Mouse (Mus musculus) WW6 (cell line): Measurements from ENCODE around the gene Ctcf.
A peak's percentile ranks its signal among the peaks of the same experiment; 100 is the strongest.

Experiments
- DNase-seq: peaks from one replicate; pipeline ENCODE4 v3.0.0-alpha.2; 2013; ENCODE audit warnings: low read depth, low spot score

The Ctcf gene

DNA sequence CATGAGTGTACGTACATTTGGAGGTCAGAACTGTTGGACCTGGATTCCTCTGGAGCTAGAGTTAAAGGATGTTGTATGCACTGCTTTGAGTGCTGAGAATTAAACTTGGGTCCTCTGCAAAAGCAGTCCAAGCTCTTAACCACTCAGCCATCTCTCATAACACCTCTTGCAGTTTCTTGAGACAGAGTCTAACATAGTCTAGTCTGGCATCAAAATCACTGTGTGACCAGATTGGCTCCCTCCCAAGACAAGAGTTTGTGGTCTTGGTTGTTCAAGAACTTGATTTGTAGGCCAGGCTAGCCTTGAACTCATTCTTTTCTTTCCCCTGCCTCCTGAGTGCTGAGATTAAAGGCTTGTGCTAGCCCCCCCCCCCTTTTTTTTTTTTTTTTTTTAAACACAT is 12.6 kb downstream of the Ctcf start:
- DNase-seq = no peak

DNA sequence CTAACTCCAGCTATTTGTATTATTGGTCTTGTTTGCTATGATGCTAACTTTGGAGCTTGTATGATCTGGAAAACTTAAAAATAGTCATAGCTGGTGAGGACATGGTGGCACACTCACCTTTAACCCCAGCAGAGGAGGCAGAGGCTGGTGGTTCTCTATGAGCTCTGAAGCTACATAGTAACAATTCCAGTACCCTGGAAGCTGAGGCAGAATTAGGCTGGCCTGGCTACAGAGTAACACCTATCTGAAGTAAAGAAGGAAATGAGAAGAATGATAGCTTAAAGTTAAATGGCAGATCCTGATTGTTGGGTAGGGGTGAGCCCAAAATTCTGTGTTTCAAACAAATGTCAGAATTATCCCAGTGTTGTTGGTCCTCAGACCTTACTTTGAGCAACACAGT is 21.3 kb downstream of the Ctcf start:
- DNase-seq = no peak

DNA sequence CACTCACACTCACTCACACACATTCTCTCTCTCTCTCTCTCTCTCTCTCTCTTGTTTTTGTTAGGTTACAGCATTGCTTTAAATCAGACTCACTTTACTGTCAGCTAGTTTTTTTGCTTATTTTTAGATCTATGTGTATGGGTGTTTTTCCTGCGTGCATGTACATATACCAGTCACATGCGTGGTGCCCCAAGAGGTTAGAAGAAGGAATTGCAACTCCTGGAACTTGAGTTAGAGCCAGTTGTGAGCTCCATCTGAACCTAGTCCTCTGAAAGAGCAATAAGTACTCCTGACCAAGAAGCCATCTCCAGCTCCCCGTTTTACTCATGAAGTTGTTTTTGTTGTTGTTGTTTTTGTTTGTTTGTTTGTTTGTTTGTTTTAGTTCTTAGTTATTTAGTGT is 24.8 kb downstream of the Ctcf start:
- peak; percentile 36 for DNase-seq

DNA sequence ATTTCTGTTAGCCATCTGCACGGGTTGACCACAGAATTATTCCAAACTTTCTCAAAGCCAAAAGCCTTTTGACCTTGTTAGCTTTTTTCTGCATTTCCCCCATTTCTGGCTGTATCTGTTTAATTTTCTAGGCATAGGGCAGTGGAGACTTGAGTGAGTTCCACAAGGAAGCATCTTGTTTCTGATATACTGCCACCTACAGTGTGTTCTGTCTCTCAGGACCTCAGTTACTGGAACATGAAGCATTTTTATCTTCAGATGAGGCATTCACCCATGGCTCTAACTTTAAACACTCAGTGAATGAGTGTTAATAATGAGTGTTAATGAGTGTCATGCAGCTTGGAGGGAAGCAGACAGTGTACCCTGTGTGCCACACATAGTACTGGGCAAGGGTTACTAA is 41.5 kb downstream of the Ctcf start:
- no peak for DNase-seq

DNA sequence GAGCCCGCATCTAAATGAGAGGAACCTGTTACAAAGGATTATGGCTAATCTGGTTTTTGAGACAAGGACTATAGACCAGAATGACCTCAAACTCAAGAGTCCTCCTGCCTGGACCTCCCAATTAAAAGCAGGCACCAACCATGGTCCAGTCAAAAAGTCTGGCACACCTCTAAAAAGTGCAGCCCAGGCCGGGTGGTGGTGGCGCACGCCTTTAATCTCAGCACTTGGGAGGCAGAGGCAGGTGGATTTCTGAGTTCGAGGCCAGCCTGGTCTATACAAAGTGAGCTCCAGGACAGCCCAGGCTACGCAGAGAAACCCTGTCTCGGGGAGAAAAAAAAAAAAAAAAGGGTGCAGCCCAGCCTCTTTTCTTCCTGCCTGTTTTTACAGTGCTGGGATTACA is 49.0 kb downstream of the Ctcf start:
- no peak for DNase-seq

DNA sequence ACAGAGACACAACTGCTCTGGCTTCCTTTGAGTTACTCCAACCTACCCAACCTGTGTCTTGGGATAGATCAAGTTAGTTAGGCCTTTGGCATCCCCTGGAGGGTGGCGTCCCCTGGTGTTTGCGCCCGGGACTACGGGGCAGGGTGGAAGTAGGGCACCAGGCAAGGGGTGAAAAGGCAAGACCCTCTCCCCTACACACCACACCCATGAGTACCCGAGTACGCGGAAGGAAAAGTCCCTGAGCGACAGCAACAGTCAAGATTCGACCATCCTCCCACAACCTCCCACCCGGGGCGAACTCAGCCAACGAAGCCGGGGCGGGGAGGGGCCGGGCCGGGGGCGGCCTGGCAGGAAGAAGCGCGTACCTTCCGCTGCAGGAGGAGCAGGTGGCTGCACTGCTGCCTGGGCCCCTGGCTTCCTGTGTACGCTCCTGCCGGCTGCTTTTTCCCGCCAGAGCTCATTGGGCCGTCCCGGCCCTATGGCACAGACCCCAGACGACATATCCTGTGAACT is 49.5 kb downstream of the Ctcf start, which contains the start of gene Carmil2:
Gene Carmil2 (plus strand): TSS at position 479 of the 513 bp plus-strand sequence.
- peak; percentile 80 for DNase-seq

DNA sequence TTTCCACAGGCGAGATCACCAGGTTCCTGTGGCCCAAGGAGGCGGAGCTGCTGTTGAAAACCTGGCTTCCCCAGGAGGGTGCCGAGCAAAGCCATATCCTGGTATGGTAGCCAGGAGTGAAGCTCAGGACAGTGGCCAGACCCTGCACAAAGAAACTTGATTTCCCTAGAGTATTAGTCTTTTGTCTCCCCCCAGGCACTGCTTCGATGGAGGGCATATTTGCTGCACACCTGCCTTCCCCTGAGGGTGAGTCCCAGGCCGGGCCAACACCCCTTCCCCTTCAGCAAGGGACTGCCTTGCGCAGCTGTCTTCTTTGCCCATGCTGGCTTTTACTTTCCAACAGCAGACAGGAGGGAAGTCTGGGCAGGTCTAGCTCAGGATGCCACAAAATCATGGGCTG is 50.2 kb downstream of the Ctcf start:
- no peak for DNase-seq

DNA sequence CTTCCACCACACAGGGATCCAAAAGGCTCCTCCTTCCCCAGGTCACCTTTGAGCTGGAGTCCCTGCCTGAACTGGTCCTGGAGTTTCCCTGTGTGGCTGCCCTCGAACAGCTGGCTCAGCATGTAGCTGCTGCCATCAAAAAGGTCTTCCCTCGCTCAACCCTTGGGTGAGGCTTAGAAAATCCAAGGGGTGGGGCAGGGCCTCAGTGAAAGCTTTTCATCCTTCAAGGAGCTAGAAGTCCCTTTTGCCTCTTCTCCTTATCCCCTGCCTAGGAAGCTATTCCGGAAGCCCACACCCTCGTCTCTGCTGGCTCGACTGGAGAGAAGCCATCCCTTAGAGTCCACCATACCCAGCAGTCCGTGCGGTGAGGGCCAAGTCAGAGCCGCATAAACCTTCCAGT is 51.1 kb downstream of the Ctcf start:
- no peak for DNase-seq

DNA sequence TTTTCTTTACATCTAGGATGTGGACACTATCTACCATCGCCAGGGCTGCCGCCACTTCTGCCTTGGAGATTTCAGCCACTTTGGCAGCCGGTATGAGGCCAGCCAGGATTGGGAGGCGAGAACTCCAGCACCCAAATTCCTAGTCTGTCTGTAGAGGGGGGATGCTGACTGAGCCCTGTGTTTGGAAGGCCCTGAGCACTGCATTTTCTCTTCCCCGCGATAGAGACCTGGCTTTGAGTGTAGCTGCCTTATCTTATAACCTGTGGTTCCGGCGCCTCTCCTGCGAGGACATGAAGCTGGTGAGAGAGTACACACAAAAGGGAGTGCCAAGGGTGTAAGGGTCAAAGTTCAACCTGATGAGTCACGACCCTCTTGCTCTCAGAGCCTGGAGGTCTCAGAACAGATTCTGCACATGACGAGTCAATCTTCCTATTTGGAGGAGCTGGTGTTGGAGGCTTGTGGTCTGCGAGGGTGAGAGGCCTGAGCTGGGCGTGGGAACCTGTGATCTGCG is 51.9 kb downstream of the Ctcf start:
- no peak for DNase-seq

DNA sequence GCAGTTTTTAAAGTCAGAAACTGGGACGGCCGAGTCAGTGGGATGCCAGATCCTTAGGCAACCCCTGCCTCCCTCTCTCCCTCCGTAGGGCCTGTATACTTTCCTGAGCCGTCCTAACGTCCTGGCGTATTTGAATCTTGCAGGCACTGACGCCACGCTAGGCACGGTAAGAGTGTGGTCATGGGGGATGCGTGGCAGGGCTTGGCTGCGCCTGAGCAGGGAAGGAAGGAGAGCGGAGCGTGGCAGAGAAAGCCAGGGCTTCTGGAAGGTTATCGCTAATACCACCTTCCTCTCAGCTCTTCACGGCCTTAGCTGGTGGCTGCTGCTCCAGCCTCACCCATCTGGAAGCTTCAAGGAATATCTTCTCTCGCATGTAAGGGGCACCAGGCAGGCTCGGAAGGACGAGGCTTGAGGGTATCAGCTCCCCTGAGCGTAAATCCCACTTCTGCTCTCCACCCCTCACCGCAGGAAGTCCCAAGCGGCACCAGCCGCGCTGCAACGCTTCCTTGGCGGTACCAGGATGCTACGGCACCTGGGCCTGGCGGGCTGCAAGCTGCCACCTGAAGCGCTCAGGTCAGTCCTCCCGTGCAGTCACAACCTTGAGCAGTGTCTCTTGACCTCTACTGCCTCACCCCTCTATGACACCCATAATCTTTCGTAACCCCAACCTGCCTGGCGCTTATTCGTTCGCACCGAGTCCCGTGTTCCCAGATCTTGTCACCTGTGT is 53.1 kb downstream of the Ctcf start:
- DNase-seq = no peak

DNA sequence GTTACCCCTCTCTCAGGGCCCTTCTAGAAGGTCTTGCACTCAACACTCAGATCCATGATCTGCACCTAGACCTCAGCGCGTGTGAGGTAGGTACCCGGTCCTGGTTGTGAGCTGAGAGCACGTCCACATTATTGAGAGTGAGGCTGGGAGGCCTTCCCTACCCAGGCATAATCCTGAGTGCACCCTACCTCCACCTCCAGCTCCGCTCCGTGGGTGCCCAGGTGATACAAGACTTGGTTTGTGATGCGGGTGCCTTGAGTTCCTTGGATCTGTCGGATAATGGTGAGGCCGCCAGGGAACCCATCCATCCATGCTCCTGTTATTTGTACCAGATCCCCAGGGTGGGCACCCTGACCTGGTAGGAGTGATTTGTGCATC is 53.6 kb downstream of the Ctcf start:
- DNase-seq = no peak

DNA sequence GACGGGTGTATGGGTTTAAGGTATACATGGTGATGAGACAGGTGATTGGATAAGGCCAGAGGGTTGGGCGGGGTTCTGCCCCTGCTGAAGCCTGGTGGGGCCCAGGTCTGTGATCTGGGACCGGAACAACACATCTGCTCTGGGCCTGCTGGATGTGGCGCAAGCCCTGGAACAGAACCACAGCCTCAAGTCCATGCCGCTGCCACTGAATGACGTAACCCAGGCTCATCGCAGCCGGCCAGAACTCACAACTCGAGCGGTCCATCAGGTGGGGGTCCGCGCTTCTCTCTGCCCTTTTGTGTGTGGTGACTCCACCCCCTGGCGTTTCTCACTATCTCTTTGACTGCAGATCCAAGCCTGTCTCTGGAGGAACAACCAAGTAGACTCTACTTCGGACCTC is 54.6 kb downstream of the Ctcf start:
- DNase-seq = no peak

DNA sequence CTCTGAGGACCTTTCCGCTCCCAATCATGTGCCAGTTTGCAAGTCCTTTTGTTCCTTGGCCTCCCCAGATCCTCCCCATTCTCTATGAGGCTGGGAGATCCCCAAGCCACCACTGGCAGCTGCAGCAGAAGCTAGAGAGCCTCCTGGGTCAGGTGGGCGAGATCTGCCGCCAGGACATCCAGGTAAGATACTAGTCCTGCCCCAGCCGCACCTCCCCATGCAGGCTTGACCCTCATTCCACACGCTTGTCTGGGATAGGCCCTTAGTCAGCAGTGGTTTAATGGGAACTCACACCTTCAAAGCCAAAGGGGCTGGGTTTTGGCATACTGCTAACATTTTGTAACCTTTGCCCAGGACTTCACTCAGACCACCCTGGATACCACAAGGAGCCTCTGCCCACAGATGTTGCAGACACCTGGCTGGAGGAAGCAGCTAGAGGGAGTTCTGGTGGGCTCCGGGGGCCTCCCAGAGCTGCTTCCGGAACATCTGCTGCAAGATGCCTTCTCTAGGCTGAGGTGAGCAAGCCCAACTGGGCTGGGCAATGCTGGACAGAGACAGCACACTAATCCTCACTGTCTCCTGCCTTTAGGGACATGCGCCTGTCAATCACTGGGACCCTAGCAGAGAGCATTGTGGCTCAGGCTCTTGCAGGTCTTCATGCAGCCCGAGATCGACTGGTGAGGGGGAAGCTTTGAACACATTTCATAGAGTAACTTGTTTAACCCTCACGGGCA is 56.2 kb downstream of the Ctcf start:
- DNase-seq = no peak

DNA sequence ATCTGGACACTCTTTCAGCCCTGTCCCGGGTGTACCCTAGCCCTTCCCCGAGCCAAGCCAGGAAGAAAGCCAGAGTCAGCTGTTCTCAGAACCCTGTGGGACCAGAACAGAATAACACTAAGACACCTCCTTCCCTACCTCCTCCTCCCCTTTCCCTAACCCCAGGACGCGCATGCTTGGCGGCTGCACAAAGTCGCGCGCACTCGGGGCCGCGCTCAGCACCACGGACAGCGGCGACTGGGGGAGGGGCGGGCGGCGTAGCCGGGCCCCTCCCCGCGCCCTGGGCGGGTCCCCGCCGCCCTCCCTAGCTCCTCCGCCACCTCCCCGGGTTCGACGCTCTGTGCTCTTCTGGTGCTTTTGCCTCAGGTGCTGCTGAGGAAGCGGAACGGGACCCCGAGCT is 57.3 kb downstream of the Ctcf start:
- no peak for DNase-seq

DNA sequence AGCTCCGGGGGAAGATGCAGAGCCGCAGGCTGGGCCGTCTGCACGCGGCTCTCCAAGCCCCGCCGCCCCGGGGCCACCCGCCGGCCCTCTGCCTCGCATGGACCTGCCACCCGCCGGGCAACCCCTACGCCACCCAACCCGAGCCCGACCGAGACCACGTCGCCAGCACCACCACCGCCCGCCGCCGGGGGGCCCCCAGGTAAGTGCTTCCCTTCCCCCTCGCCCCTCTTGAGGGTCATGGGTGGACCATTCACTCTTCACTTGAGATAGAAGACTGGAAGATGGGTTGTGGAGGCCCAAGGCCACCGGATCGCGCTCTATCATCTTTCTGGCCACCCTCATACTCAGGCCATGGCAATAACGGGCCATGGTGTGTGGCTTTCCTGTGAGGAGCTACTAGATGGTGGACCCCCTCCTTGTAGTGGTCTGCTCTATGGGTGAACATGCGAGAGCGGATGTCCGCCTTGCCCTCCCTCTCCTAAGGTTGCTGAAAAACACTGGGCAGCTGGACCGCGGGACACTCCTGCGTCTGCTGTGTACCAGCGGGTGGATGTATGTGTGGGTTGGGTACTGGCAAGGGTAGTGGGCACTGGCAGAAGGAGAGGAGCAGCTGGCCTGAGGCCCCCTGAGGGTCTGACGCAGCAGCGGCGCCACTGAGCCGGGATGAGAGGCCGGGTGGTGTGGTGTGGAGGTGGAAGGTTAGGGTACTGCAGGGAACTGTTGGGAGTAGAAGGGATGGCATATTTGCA is 57.9 kb downstream of the Ctcf start:
- DNase-seq = no peak

DNA sequence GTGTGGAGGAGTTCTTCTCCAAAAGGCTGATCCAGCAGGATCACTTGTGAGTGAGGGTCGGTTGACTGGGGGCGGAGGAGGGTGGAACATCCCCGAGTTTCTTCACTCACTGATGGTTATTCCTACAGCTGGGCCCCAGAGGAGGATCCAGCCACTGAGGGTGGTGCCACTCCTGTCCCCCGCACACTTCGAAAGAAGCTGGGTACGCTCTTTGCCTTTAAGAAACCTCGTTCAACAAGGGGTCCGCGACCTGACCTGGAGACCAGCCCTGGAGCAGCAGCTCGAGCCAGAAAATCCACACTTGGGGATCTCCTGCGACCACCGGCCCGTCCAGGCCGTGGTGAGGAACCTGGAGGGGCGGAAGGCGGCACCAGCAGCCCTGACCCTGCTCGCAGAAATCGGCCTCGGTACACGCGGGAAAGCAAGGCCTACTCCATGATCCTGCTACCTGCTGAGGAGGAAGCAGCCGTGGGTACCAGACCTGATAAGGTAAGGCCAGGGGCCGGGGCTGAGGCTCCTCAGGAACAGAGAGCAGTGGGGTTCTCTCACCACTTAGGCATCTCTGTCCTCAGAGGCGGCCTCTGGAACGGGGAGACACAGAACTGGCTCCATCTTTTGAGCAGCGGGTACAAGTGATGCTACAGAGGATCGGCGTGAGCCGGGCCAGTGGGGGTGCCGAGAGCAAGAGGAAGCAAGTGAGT is 58.9 kb downstream of the Ctcf start:
- no peak for DNase-seq

DNA sequence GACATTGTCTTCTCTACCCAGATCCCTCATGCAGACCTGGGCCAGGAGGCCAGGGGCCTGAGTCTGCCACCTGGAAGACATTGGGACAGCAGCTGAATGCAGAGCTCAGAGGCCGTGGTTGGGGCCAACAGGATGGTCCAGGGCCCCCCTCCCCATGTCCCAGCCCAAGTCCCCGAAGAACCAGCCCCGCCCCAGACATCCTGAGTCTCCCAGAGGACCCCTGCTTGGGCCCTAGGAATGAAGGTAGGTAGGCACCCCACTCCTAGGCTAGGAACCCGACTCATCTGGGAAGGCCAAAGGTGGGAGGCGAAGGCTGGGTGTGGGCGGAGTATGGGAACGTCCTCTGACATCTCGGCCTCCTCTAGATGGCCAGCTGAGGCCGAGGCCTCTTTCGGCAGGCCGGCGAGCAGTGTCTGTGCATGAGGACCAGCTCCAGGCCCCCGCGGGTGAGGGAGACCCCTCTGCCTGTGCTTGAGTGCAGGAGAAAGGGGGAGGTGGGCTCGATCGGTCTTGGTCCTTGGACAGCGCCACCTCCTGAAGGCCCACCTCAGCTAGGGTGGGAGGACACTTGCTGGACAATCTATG is 60.9 kb downstream of the Ctcf start:
- no peak for DNase-seq

DNA sequence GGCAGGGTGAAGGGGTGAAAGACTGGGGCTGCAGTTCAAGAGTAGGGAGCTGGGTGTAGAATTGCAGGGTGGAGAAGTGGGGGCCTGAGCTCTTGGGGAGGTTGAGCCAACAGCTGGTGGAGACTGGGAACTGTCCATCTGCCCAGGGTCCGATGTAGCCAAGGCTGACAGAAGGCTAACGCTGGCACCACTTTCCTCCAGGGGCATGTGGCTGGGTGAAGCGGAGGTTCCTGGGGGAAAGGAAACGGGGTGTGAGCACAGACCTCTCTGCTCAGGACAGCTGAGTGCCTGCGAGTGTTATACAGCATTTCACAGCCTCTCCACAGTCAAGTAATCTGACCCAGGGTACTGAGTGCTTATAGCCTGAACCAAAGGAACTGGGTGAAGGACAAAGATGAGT is 62.4 kb downstream of the Ctcf start:
- DNase-seq = no peak

DNA sequence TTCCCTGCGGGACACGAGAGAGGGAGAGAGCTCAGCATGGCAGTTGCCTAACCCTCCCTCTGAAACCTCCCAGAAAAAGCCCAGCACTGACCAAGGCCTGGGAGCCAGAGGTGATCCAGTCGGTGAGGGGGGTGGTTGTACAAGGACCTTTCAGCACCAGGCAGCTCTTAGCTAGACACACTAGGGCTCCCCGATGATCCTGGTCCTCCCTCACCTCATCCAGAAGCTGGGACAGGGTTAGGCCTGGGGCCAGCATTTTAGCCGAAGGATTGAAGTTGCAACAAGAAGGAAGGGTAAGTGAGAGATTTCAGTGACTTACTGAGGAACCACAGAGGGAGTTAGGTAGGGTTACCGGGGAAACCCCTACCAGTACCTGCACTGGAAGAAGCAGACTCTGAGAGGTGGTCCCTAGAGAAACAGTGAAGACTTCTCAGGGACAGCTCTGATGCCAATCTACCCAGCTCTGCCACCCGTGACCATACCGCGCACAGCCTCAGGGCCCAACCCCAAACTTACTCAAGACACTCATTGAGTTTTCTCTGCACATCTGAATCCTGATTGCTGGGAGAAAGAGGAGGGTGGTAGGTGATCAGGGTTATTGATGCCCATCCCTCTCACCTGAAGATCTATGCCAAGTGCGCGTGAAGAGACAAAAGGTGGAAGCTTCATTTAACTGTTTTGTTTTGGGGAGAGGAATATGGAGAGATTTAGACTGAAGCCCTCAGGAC is 63.3 kb downstream of the Ctcf start:
- no peak for DNase-seq

DNA sequence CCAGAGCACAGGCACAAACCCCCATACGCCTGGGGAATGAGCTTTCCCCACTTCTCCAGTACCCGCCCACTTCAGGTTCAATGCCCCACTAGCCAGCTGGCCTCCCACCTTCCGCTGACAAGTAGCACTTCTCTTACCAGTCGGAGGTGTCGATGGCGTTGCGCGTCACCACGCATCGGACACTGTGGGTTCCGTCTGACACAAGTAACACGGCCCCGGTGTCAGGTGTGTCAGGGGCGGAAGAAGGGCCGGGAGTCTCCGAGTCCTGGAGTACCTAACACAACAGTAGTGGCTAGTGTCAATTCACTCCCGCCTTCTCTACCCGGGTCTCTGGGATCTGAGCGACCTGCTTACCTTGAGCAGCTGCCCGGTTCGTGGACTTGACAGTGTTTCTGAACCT is 64.2 kb downstream of the Ctcf start:
- no peak for DNase-seq
